Mouse (Mus musculus) heart, postnatal 0 days (tissue): ENCODE measurements around the gene Lfng.

Source experiments
- CTCF ChIP-seq: IDR thresholded peaks from 2 replicates; pipeline ENCODE4 v1.5.1; 2016; ENCODE audit warnings: antibody characterized with exemption, control low read depth, low read depth
- EP300 ChIP-seq: IDR thresholded peaks from 2 replicates; pipeline ENCODE4 v1.6.1; 2016; ENCODE audit warnings: antibody characterized with exemption, low read depth

DNA sequence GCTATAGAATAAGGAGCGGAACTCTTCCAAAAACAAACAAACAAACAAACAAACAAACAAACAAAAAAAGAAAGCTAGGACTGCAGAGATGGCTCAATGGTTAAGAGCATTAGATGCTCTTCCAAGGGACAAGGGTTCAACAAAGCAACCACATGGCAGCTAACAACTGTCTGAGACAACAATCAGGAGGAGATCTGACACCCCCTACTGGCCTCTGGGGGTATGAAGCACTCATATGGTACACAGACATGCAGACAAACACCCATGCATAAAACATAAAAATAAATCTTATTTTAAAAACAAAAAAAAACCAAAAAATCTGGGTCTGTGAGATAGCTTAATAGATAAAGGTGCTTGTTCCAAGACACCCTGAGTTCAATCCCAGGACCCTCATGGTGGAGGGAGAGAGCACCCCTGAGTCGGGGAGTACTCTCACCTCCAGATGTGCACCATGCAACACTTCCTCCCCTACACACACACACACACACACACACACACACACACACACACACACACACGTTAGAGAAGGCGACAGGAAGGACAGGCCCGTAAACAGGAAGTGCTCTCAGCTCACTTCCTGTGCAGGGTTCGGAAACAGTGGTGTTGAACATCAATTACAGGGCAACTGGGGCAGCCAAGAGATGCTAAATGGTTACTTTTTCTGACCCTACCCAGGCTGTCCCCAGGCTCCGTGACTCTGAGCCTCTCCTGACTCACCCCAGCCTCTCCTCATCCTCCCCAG, 29.4 kb downstream of the Lfng start:
- TF ChIP-seq EP300 (no peak), CTCF (no peak)
